Mouse (Mus musculus) MEL (cell line): ENCODE results near the gene Plaur.

Experiments
- GATA1 ChIP-seq: IDR thresholded peaks from 2 replicates; pipeline ENCODE4 v1.6.1; 2011; ENCODE audit warnings: low read depth, low read length, improper control_type of control experiment
- KAT2A ChIP-seq: conservative IDR thresholded peaks from 2 replicates; pipeline ENCODE4 v1.6.1; 2012; ENCODE audit warnings: low read depth, low read length, improper control_type of control experiment, inconsistent platforms
- MAFK ChIP-seq: IDR thresholded peaks from 2 replicates; pipeline ENCODE4 v1.6.1; 2011; ENCODE audit warnings: low read depth, mild to moderate bottlenecking, low read length, improper control_type of control experiment, borderline replicate concordance
- MXI1 ChIP-seq: IDR thresholded peaks from 2 replicates; pipeline ENCODE4 v1.6.1; 2011; ENCODE audit warnings: mild to moderate bottlenecking, low read depth, low read length, improper control_type of control experiment
- MYC ChIP-seq: IDR thresholded peaks from 2 replicates; pipeline ENCODE4 v1.6.1; 2011; ENCODE audit warnings: low read depth, mild to moderate bottlenecking, low read length, improper control_type of control experiment, moderate library complexity
- TBP ChIP-seq: IDR thresholded peaks from 2 replicates; pipeline ENCODE4 v1.8.0; 2011; ENCODE audit warnings: low read depth, low read length, improper control_type of control experiment
- TCF12 ChIP-seq: IDR thresholded peaks from 2 replicates; pipeline ENCODE4 v1.6.1; 2014; ENCODE audit warnings: low read depth, mild to moderate bottlenecking, inconsistent platforms, low read length, improper control_type of control experiment, moderate library complexity
- USF1 ChIP-seq: IDR thresholded peaks from 2 replicates; pipeline ENCODE4 v1.6.1; 2014; ENCODE audit warnings: low read depth, mild to moderate bottlenecking, inconsistent platforms, low read length, improper control_type of control experiment, moderate library complexity

DNA sequence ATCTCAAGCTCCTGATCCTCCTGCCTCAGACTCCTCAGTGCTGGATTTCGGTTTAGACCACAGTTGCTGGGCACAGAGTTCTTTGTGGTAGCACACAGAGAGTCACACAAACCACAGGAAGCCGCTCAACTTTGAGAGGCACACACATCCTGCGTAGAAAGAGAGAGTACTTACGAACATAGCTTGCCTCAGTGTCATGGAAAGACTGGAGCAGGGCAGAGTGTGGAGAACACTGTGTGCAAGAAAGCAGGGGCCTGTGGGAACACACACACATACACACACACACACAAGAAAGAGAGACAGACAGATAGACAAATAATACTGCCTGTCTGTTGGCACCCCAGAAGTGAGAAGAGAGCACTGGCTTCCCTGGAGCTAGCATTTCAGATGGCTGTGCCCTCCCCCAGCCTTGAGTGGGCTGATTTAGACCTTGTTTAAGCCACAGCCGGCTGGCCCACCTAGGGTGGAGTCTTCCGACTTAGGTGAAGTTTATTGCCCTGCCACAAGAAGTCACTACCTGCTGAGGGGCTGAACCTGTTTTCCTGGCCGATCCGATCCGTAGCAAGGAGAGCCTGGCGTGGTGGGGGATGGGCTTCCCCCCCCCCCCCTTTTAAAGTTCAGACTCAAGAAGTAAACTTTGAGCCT is 4.4 kb upstream of the Plaur start:
- TF ChIP-seq MAFK, result no peak
- no peak for TF ChIP-seq MYC
- TF ChIP-seq GATA1, result no peak
- no peak for TF ChIP-seq TCF12
- no peak for TF ChIP-seq KAT2A
- no peak for TF ChIP-seq MXI1
- TF ChIP-seq TBP, result no peak
- no peak for TF ChIP-seq USF1
